Mouse (Mus musculus): ENCODE data around the gene Dmxl2.

Gene Dmxl2

GRCm38 (mm10) chr9:54501453-54502110 lies at the start of gene Dmxl2:
TSS of gene Dmxl2 (minus strand) at chr9:54501626.
- peak; percentile 79 for DNase-seq

- DNase-seq: no peak
Measured at GRCm38 (mm10) chr9:54549433-54549832, 48.0 kb upstream of the Dmxl2 start.

GRCm38 (mm10) chr9:54547536-54547935 lies 46.1 kb upstream of the Dmxl2 start:
- DNase-seq: peak; percentile 73

GRCm38 (mm10) chr9:54544954-54545315 lies 43.5 kb upstream of the Dmxl2 start:
- no peak for DNase-seq

GRCm38 (mm10) chr9:54544212-54544953 lies 43.0 kb upstream of the Dmxl2 start:
- DNase-seq: no peak

GRCm38 (mm10) chr9:54540801-54541200 lies 39.4 kb upstream of the Dmxl2 start:
- no peak for DNase-seq

GRCm38 (mm10) chr9:54538684-54539083 lies 37.3 kb upstream of the Dmxl2 start, which contains the start of gene Sh2d7:
TSS of gene Sh2d7 (plus strand) at chr9:54538984.
- DNase-seq: no peak

- DNase-seq: no peak
Measured at GRCm38 (mm10) chr9:54538244-54538643, 36.8 kb upstream of the Dmxl2 start.

- no peak for DNase-seq
Measured at GRCm38 (mm10) chr9:54537480-54537879, 36.1 kb upstream of the Dmxl2 start.

- DNase-seq: no peak
Measured at GRCm38 (mm10) chr9:54537030-54537429, 35.6 kb upstream of the Dmxl2 start.

GRCm38 (mm10) chr9:54536236-54536635 lies 34.8 kb upstream of the Dmxl2 start:
- DNase-seq: no peak

- DNase-seq: no peak
Measured at GRCm38 (mm10) chr9:54533975-54534374, 32.5 kb upstream of the Dmxl2 start.

GRCm38 (mm10) chr9:54532926-54533325 lies 31.5 kb upstream of the Dmxl2 start:
- DNase-seq: no peak

GRCm38 (mm10) chr9:54531421-54531820 lies 30.0 kb upstream of the Dmxl2 start:
- DNase-seq: no peak

GRCm38 (mm10) chr9:54530836-54531235 lies 29.4 kb upstream of the Dmxl2 start:
- no peak for DNase-seq

GRCm38 (mm10) chr9:54529950-54530349 lies 28.5 kb upstream of the Dmxl2 start:
- DNase-seq: no peak

GRCm38 (mm10) chr9:54527694-54528093 lies 26.3 kb upstream of the Dmxl2 start:
- DNase-seq: no peak

GRCm38 (mm10) chr9:54520286-54520685 lies 18.9 kb upstream of the Dmxl2 start:
- DNase-seq: no peak

- no peak for DNase-seq
Measured at GRCm38 (mm10) chr9:54518921-54519320, 17.5 kb upstream of the Dmxl2 start.

- no peak for DNase-seq
Measured at GRCm38 (mm10) chr9:54515991-54516390, 14.6 kb upstream of the Dmxl2 start.

- DNase-seq: no peak
Measured at GRCm38 (mm10) chr9:54502873-54503272, 1.4 kb upstream of the Dmxl2 start.

- no peak for DNase-seq
Measured at GRCm38 (mm10) chr9:54502111-54502495, 677 bp upstream of the Dmxl2 start.

- DNase-seq: peak; percentile 26
Measured at GRCm38 (mm10) chr9:54500832-54501452, 484 bp downstream of the Dmxl2 start.

GRCm38 (mm10) chr9:54499791-54500190 lies 1.6 kb downstream of the Dmxl2 start:
- no peak for DNase-seq
